Mouse (Mus musculus): ENCODE measurements at regions not wholly inside any gene's neighbourhood (a gene's known extent, or its start where the extent isn't known, plus 50 kb on each side); places are given as distances from the start of the nearest gene placed in this dataset.

GRCm38 (mm10) chr16:69646156-69646555, 217.4 kb downstream of the Speer2 start:
- intact Hi-C loops (cut with DNase I) = no loop called here

DNA sequence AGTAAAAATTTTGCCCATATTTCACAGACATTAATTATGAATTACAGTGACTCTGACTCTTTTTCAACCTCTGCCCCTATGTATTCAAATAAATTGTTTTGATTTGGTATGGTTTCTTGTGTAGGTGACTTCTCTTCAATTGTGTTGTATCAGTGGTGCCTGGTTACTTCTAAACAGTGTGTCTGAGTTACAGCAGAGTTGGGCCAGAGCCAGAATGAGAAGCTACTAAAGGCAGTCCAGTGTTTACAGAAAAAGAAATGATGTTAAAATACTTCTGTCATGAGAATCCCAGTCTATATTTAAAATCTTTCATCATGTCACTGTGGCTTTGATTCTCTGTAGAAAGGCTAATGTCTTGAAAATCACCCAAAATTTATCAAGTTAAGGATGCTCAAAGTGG, 255.8 kb downstream of the Speer2 start:
- DNase-seq = no peak
- intact Hi-C loops (cut with DNase I) = no loop called here

More at GRCm38 (mm10) chr16:69646156-69646555, 217.4 kb downstream of the Speer2 start:
- DNase-seq = peak; percentile 14

DNA sequence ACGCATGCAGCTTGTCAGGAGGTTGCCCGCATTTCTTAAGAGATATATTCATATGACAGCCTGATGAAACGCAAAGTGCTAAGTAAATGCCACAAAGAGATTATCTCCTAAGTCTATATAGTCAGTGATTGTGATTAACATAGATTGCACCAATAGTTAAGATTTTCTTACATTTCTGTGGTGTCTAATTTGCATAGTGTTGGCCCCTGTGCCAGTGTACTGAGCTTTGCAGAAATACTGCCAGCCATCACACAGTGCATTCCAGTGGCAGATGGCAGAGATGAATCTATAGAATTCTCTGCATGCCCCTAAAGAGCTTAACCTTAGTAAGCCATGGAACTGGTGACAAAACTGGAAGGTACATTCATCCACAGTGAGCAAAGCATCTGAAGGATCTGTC, 262.6 kb downstream of the Speer2 start:
- intact Hi-C loops (cut with DNase I) = no loop called here

GRCm38 (mm10) chr16:69577205-69577604, 286.3 kb downstream of the Speer2 start:
- peak; percentile 13 for DNase-seq
- intact Hi-C loops (cut with DNase I) = no loop called here

More for the DNA sequence above, 262.6 kb downstream of the Speer2 start:
- no peak for DNase-seq

GRCm38 (mm10) chr16:69568189-69568588, 295.4 kb downstream of the Speer2 start:
- intact Hi-C loops (cut with DNase I) = no loop called here

GRCm38 (mm10) chr16:69567420-69568179, 295.9 kb downstream of the Speer2 start:
- peak; percentile 1 for DNase-seq
- intact Hi-C loops (cut with DNase I) = no loop called here

More at GRCm38 (mm10) chr16:69568189-69568588, 295.4 kb downstream of the Speer2 start:
- DNase-seq = no peak
